Mouse (Mus musculus) midbrain, embryonic 14.5 days (tissue): ENCODE measurements around the gene Rora. TPM values are rescaled to one million over a fixed set of nuclear protein-coding genes. Genes with fewer than 3 reads are reported as not detected.

ENCODE experiments used
- ATAC-seq: fragments of 200-750 bp; cut with Nextera tagmentation; 2 replicates; pipeline ENCODE4 v1.8.0; 2017; ENCODE audit warnings: moderate number of reproducible peaks, moderate library complexity; ENCODE audit not compliant: low FRiP score, low TSS enrichment
- DNase-seq: peaks from one replicate; pipeline ENCODE4 v3.0.0-alpha.2; 2015
- H3K27ac ChIP-seq: fragments of 300-500 bp; sonication (generic); replicated peaks from 2 replicates; pipeline ENCODE4 v1.5.1; 2014; ENCODE audit warnings: mild to moderate bottlenecking, low read depth, low read length, moderate library complexity
- H3K27me3 ChIP-seq: fragments of 300-500 bp; sonication (generic); 2 replicates; pipeline ENCODE4 v1.6.1; 2014; ENCODE audit warnings: low read length, control low read depth, mixed read lengths; ENCODE audit not compliant: control insufficient read depth, insufficient read depth
- H3K36me3 ChIP-seq: fragments of 300-500 bp; sonication (generic); 2 replicates; pipeline ENCODE4 v1.6.1; 2014; ENCODE audit warnings: low read length, control low read depth; ENCODE audit not compliant: control insufficient read depth, insufficient read depth
- H3K4me1 ChIP-seq: fragments of 300-500 bp; sonication (generic); 2 replicates; pipeline ENCODE4 v1.6.1; 2014; ENCODE audit warnings: mild to moderate bottlenecking, antibody characterized with exemption, low read length, control low read depth; ENCODE audit not compliant: control insufficient read depth, insufficient read depth
- H3K4me2 ChIP-seq: fragments of 300-500 bp; sonication (generic); 2 replicates; pipeline ENCODE4 v1.6.1; 2014; ENCODE audit warnings: mild to moderate bottlenecking, low read length, moderate library complexity
- H3K4me3 ChIP-seq: fragments of 300-500 bp; sonication (generic); replicated peaks from 2 replicates; pipeline ENCODE4 v1.5.1; 2014; ENCODE audit warnings: low read depth, low read length
- H3K9ac ChIP-seq: fragments of 300-500 bp; sonication (generic); replicated peaks from 2 replicates; pipeline ENCODE4 v1.6.1; 2014; ENCODE audit warnings: mild to moderate bottlenecking, low read length, moderate library complexity
- H3K9me3 ChIP-seq: fragments of 300-500 bp; sonication (generic); 2 replicates; pipeline ENCODE4 v1.6.1; 2016; ENCODE audit warnings: low read length, control low read depth, mixed read lengths; ENCODE audit not compliant: control insufficient read depth
- WGBS: fragments of 180-500 bp; shearing (Covaris S2); extraction: QIAGEN DNeasy Blood & Tissue Kit; methylation state at CpG from one replicate; pipeline ENCODE4 v1.1.7; 2014; 5-methylcytosine and 5-hydroxymethylcytosine counted together
- polyA plus RNA-seq: library from polyadenylated mRNA; unstranded; fragments of >200 nt; fragmentation: Nextera tagmentation; extraction: Ambion mirVana; gene quantifications from 2 replicates; pipeline ENCODE4 v1.2.1, GENCODE M21; 2014

Gene Rora
- polyA plus RNA-seq, 1 experiment from 2014 or later, result 39.1 TPM

GRCm38 (mm10) chr9:69179224-69179623 lies 525.6 kb downstream of the Rora start:
- Histone ChIP-seq H3K4me1 (no peaks in the 10 kb centered on the region), H3K4me3 (no peak overlapping the region), H3K4me2 (no peak overlapping the region), H3K9me3 (no peaks in the 10 kb centered on the region), H3K9ac (no peak overlapping the region), H3K27me3 (no peaks in the 10 kb centered on the region), H3K36me3 (no peaks in the 10 kb centered on the region), H3K27ac (no peak overlapping the region)
- ATAC-seq (no peak), DNase-seq (no peak)
- 89% methylated on average over 8 of the region's 8 CpGs for WGBS

GRCm38 (mm10) chr9:69180961-69181360 lies 527.4 kb downstream of the Rora start:
- Histone ChIP-seq H3K4me1 (no peaks in the 10 kb centered on the region), H3K27me3 (no peaks in the 10 kb centered on the region), H3K27ac (no peak overlapping the region), H3K4me3 (no peak overlapping the region), H3K36me3 (no peaks in the 10 kb centered on the region), H3K9ac (no peak overlapping the region), H3K9me3 (no peaks in the 10 kb centered on the region), H3K4me2 (no peak overlapping the region)
- ATAC-seq (no peak), DNase-seq (no peak)
- 56% methylated on average over 3 of the region's 3 CpGs for WGBS

GRCm38 (mm10) chr9:69181411-69181810 lies 527.8 kb downstream of the Rora start:
- no peaks in the 10 kb centered on the region for H3K36me3 ChIP-seq

DNA sequence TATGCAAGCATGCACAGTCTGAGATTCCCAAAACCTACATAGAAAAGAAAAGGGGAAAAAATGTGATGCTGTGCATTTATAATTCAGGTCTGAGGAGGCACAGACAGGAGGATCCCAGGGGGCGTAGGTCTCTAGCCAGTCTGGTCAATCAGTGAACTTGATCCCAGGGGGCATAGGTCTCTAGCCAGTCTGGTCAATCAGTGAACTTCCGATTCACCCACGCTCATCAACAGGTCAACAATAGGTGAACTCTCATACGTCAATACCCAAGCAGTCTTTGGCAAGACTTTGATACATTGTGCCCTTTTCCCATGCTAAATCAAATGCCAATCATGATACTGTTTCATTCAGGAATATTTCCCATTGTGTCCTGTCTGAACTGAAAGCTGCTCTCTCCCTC lies 530.3 kb downstream of the Rora start:
- no peak for DNase-seq
- no peaks in the 10 kb centered on the region for H3K9me3 ChIP-seq
- no peak overlapping the region for H3K4me2 ChIP-seq
- ATAC-seq, result no peak
- H3K27ac ChIP-seq, result no peak overlapping the region
- H3K27me3 ChIP-seq, result no peaks in the 10 kb centered on the region
- no peak overlapping the region for H3K4me3 ChIP-seq
- no peaks in the 10 kb centered on the region for H3K4me1 ChIP-seq
- WGBS, result 77% methylated on average over 4 of the region's 4 CpGs
- no peaks in the 10 kb centered on the region for H3K36me3 ChIP-seq
- no peak overlapping the region for H3K9ac ChIP-seq

More at GRCm38 (mm10) chr9:69181411-69181810, 527.8 kb downstream of the Rora start:
- no peak for ATAC-seq
- H3K27ac ChIP-seq, result no peak overlapping the region
- DNase-seq, result no peak
- no peaks in the 10 kb centered on the region for H3K4me1 ChIP-seq
- H3K4me2 ChIP-seq, result no peak overlapping the region
- H3K9ac ChIP-seq, result no peak overlapping the region
- no peak overlapping the region for H3K4me3 ChIP-seq
- no peaks in the 10 kb centered on the region for H3K9me3 ChIP-seq
- no peaks in the 10 kb centered on the region for H3K27me3 ChIP-seq

DNA sequence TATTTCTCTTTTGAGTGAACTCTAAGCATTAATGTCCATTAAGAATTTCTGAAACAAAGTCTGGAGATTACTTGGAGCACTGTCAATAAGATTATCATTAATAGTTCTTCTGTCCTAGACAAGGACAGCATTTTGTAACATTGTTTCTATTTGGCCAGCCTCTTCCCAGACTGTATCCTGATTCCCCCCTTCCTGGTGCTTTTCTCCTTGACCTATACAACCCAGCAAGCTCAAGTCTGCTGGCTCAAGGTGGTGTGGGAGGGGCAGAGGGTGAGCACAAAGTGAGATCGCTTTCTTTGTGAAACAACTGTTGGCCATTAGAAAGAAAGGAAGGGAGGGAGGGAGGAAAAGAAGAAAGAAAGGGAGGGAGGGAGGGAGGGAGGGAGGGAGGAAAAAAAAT lies 537.1 kb downstream of the Rora start:
- H3K9ac ChIP-seq, result no peak overlapping the region
- H3K4me1 ChIP-seq, result no peaks in the 10 kb centered on the region
- no peaks in the 10 kb centered on the region for H3K9me3 ChIP-seq
- no peak for DNase-seq
- ATAC-seq, result no peak
- H3K27me3 ChIP-seq, result no peaks in the 10 kb centered on the region
- H3K4me3 ChIP-seq, result no peak overlapping the region
- no peaks in the 10 kb centered on the region for H3K36me3 ChIP-seq
- H3K27ac ChIP-seq, result no peak overlapping the region
- no peak overlapping the region for H3K4me2 ChIP-seq
- WGBS, result 83% methylated on average over 1 of the region's 1 CpGs

DNA sequence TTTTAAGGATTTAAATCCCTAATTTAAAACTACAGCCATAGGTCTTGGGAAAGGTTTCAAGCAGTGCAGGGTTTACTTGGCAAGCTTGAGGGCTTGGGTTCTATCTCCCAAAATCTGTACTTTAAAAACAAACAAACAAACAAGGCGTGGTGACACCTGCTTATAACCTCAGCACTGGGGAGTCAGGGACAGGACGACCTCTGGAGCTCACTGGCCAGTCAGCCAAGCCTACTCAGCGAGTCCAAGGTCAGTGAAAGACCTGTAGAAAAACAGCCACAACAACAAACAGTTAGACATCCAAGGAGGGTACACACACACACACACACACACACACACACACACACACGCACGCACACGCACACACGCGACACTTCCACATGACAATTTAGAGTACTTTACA lies 538.9 kb downstream of the Rora start:
- DNase-seq (no peak), ATAC-seq (no peak)
- H3K4me1 ChIP-seq, result no peaks in the 10 kb centered on the region
- no peak overlapping the region for H3K4me3 ChIP-seq
- H3K4me2 ChIP-seq, result no peak overlapping the region
- H3K27ac ChIP-seq, result no peak overlapping the region
- H3K9me3 ChIP-seq, result no peaks in the 10 kb centered on the region
- no peaks in the 10 kb centered on the region for H3K36me3 ChIP-seq
- H3K9ac ChIP-seq, result no peak overlapping the region
- 91% methylated on average over 8 of the region's 8 CpGs for WGBS
- H3K27me3 ChIP-seq, result no peaks in the 10 kb centered on the region

GRCm38 (mm10) chr9:69194638-69195605 lies 541.3 kb downstream of the Rora start:
- DNase-seq, result no peak
- no peak overlapping the region for H3K4me2 ChIP-seq
- H3K4me3 ChIP-seq, result no peak overlapping the region
- no peaks in the 10 kb centered on the region for H3K36me3 ChIP-seq
- no peaks in the 10 kb centered on the region for H3K9me3 ChIP-seq
- H3K27me3 ChIP-seq, result no peaks in the 10 kb centered on the region
- no peak overlapping the region for H3K27ac ChIP-seq
- no peaks in the 10 kb centered on the region for H3K4me1 ChIP-seq
- ATAC-seq, result no peak
- 91% methylated on average over 13 of the region's 13 CpGs for WGBS
- H3K9ac ChIP-seq, result no peak overlapping the region

DNA sequence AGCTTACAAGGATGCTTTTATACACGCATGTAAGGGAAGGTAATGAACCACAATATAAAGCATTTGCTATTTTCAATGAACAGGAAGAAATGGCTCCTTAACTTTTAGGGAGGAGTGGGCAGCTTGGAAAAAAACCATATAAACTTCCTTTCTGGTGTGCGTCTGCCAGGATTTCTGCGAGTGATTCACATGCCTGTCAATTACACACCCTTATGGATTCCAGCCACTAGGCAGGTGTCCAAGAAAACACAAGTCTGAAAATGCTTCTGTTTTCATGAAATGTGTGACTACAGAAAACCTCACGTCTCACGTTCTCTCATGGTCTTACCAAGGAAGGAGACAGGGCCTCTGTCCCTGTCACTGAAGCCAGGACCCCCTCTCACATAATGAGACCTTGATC lies 560.2 kb downstream of the Rora start:
- DNase-seq, result no peak
- Histone ChIP-seq H3K4me2 (no peak overlapping the region), H3K4me3 (no peak overlapping the region), H3K36me3 (no peaks in the 10 kb centered on the region), H3K9me3 (no peaks in the 10 kb centered on the region), H3K27me3 (no peaks in the 10 kb centered on the region), H3K27ac (no peak overlapping the region), H3K9ac (no peak overlapping the region), H3K4me1 (peaks cover 5% of the 10 kb centered on the region; the same call in 1 of the 2 replicates)
- WGBS, result 81% methylated on average over 5 of the region's 5 CpGs
- no peak for ATAC-seq

DNA sequence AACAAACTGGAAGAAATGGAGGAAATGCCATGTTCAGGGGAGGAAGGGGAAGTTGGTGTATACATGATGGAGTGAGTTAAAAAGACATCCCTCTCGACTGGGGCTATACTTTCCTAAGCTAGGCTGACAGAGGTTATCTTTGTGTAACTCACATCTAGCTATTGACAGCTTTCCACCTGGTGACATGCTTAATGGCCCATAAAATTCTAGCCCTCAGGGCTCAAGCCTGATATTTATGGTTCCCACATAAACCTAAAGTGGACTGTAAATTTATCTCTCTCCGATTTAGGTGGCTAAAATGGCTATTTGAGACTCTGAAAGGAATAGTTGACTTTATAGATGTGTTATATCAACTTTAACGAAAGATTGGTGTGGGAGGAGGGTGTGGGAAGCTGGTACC lies 571.3 kb downstream of the Rora start:
- no peak overlapping the region for H3K4me2 ChIP-seq
- no peaks in the 10 kb centered on the region for H3K36me3 ChIP-seq
- 75% methylated on average over 3 of the region's 3 CpGs for WGBS
- no peaks in the 10 kb centered on the region for H3K4me1 ChIP-seq
- H3K27ac ChIP-seq, result no peak overlapping the region
- H3K9ac ChIP-seq, result no peak overlapping the region
- no peak for DNase-seq
- no peaks in the 10 kb centered on the region for H3K9me3 ChIP-seq
- no peak for ATAC-seq
- no peaks in the 10 kb centered on the region for H3K27me3 ChIP-seq
- no peak overlapping the region for H3K4me3 ChIP-seq
